Mouse (Mus musculus) small intestine, adult 2 months (tissue): Measurements from ENCODE around the gene Mta2.

Experiments used
- CTCF ChIP-seq: fragments of 200-500 bp; IDR thresholded peaks from 2 replicates; pipeline ENCODE4 v1.5.1; 2012; ENCODE audit warnings: low read depth, mild to moderate bottlenecking, control low read depth, inconsistent platforms, low read length, moderate library complexity, mixed read lengths; ENCODE audit not compliant: insufficient replicate concordance, insufficient read length; ENCODE audit errors: extremely low read depth
- POLR2A ChIP-seq: fragments of 200-500 bp; IDR thresholded peaks from 2 replicates; pipeline ENCODE4 v1.6.1; 2012; ENCODE audit warnings: low read depth, mild to moderate bottlenecking, control low read depth, inconsistent platforms, low read length, moderate library complexity

- TF ChIP-seq POLR2A (no peak), CTCF (no peak)
Observed at GRCm38 (mm10) chr19:8991245-8991870, 49.7 kb downstream of the Mta2 start.
